Mouse (Mus musculus) ES-Bruce4 (cell line): ENCODE results near the gene Krtcap2. TPM values are rescaled to one million over a fixed set of nuclear protein-coding genes. Genes with fewer than 3 reads are reported as not detected.

Experiments
- H3K27ac ChIP-seq: 2 replicates; pipeline ENCODE4 v1.5.1; 2012; ENCODE audit warnings: low read length, inconsistent platforms; ENCODE audit not compliant: insufficient read depth
- H3K27me3 ChIP-seq: 2 replicates; pipeline ENCODE4 v1.6.1; 2012; ENCODE audit warnings: mild to moderate bottlenecking, low read length, inconsistent platforms; ENCODE audit not compliant: control insufficient read depth, poor library complexity, insufficient read depth, severe bottlenecking
- H3K36me3 ChIP-seq: 2 replicates; pipeline ENCODE4 v1.6.1; 2012; ENCODE audit warnings: inconsistent platforms, mild to moderate bottlenecking, low read length, moderate library complexity; ENCODE audit not compliant: control insufficient read depth, poor library complexity, insufficient read depth, severe bottlenecking
- H3K4me1 ChIP-seq: one replicate; pipeline ENCODE4 v1.8.1; 2011; ENCODE audit warnings: low read length; ENCODE audit not compliant: control insufficient read depth, insufficient read depth
- H3K4me3 ChIP-seq: 2 replicates; pipeline ENCODE4 v1.5.1; 2011; ENCODE audit warnings: low read depth, mild to moderate bottlenecking, low read length
- H3K9ac ChIP-seq: 2 replicates; pipeline ENCODE4 v1.6.1; 2012; ENCODE audit warnings: low read depth, mild to moderate bottlenecking, inconsistent platforms; ENCODE audit not compliant: poor library complexity, severe bottlenecking
- H3K9me3 ChIP-seq: replicated peaks from 2 replicates; pipeline ENCODE4 v1.6.1; 2012; ENCODE audit warnings: mild to moderate bottlenecking, low read length, inconsistent platforms; ENCODE audit not compliant: control insufficient read depth, poor library complexity, insufficient read depth, severe bottlenecking
- CTCF ChIP-seq: IDR thresholded peaks from one replicate; pipeline ENCODE4 v1.8.1; 2011; ENCODE audit warnings: low read depth, low read length
- EP300 ChIP-seq: IDR thresholded peaks from 2 replicates; pipeline ENCODE4 v1.6.1; 2011; ENCODE audit warnings: low read depth, low read length; ENCODE audit not compliant: insufficient read depth
- POLR2A ChIP-seq: IDR thresholded peaks from one replicate; pipeline ENCODE4 v1.8.1; 2011; ENCODE audit warnings: low read length; ENCODE audit not compliant: insufficient read depth
- polyA plus RNA-seq: library from polyadenylated mRNA; stranded (reverse); fragments of >200 nt; gene quantifications from 2 replicates; pipeline ENCODE4 v1.2.4, GENCODE M21; 2011; ENCODE audit warnings: low read depth; ENCODE audit not compliant: missing spikeins, insufficient read depth, insufficient read length

The Krtcap2 gene
- polyA plus RNA-seq, 1 experiment: 163 TPM

DNA sequence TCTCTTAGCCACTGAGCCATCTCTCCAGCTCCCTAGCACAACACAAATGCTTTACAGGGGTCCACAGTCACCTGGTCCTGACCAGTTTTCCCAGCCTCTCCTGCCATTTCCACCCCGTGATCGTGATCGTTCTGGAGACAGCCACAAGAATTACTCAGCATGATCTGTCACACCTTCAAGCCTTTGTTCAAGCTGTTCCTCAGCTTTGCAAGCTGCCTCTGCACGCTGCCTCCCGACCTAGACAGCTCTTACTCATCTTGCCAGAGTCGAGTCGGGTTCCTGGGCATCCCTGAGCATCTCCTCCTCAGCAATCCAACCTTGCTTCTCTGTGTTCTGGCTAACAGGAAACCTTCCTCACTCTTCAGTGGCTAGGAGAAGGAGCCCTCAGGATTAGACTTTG is 13.3 kb downstream of the Krtcap2 start, which contains the start of gene Dpm3:
Gene Dpm3, plus strand, starts transcription at position 283 of the 400 bp plus-strand sequence.
- H3K9me3 ChIP-seq: no peaks in the 10 kb centered on the region
- TF ChIP-seq CTCF: no peak
- TF ChIP-seq POLR2A: no peak
- no peak for TF ChIP-seq EP300

DNA sequence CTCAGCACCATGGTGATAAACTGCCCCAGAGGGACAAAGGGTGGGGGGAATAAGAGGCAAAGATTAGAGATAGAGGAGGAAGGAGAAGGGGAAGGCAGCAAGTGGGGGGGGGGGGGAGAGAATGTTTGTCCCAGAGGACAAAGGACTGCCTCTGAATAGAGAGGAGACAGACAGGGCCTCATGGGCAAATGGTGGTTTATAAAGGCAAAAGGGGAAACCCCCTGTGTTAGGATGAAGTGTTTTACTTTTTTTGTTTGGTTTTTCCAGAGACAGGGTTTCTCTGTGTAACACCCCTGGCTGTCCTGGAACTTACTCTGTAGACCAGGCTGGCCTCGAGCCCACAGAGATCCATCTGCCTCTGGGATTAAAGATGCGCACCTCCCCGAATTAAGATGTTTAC is 14.4 kb downstream of the Krtcap2 start:
- Histone ChIP-seq H3K36me3 (no peaks in the 10 kb centered on the region), H3K9me3 (no peaks in the 10 kb centered on the region), H3K4me1 (peaks cover 2% of the 10 kb centered on the region), H3K4me3 (no peak overlapping the region), H3K9ac (no peak overlapping the region), H3K27me3 (no peaks in the 10 kb centered on the region), H3K27ac (no peak overlapping the region)
- TF ChIP-seq CTCF (no peak), POLR2A (no peak), EP300 (no peak)

More for the DNA sequence above, 13.3 kb downstream of the Krtcap2 start, which contains the start of gene Dpm3:
- no peak within 1 kb of the TSS for H3K27ac ChIP-seq
- H3K9ac ChIP-seq: no peak within 1 kb of the TSS
- H3K36me3 ChIP-seq: no peaks in the 10 kb centered on the region
- H3K4me3 ChIP-seq: no peak within 1 kb of the TSS
- H3K27me3 ChIP-seq: no peaks in the 10 kb centered on the region
- H3K4me1 ChIP-seq: peaks cover 2% of the 10 kb centered on the region

DNA sequence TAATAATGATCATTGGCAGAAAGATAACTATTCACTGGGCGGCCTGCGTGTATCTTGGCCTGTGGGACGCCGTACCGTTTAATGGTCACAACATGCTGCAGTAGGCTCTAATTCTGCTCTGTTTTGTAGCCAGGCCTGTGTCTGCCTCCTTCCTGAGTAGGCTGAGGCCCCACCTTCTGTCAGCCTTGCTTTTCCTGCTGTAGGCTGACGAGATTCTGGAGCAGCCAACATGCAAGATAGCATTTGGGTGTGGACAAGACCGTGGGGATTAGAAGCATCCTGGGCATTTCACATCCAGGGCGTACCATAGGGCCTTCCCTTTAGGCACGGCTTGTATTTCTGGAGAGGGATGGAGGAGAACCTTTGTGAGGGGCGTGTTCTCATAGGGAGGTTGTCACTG is 16.7 kb downstream of the Krtcap2 start:
- H3K27ac ChIP-seq: no peak overlapping the region
- no peaks in the 10 kb centered on the region for H3K27me3 ChIP-seq
- H3K9me3 ChIP-seq: no peaks in the 10 kb centered on the region
- peak overlapping the region; percentile 40; the same call in 1 of the 2 replicates for H3K9ac ChIP-seq
- TF ChIP-seq POLR2A: no peak
- no peak for TF ChIP-seq EP300
- TF ChIP-seq CTCF: no peak
- H3K4me1 ChIP-seq: peaks cover 2% of the 10 kb centered on the region
- H3K4me3 ChIP-seq: no peak overlapping the region
- no peaks in the 10 kb centered on the region for H3K36me3 ChIP-seq

DNA sequence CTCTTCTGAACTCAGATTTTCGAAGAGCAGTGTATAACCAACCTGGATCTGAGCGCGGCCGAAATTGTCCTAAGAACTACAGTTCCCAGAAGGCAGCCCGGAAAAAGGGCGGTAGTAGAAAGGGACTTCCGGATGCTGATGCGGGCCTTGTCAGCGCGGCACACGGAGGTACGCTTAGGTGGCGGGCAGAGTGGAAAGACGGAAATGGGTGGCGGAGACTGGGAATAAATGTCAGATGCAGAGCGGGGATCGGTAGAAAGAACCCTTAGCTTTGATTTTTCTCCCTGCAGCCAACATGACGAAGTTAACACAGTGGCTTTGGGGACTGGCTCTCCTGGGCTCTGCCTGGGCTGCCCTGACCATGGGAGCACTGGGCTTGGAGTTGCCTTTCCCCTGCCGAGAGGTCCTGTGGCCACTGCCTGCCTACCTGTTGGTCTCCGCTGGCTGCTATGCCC is 20.7 kb downstream of the Krtcap2 start:
- H3K4me3 ChIP-seq: peak overlapping the region; percentile 87
- no peaks in the 10 kb centered on the region for H3K9me3 ChIP-seq
- H3K27ac ChIP-seq: no peak overlapping the region
- H3K27me3 ChIP-seq: no peaks in the 10 kb centered on the region
- peaks cover 2% of the 10 kb centered on the region for H3K4me1 ChIP-seq
- H3K9ac ChIP-seq: peak overlapping the region; percentile 31
- TF ChIP-seq POLR2A (peak; percentile 81), CTCF (no peak), EP300 (0 out of 2 replicates have a peak, but pooled peaks have one; percentile 11)
- H3K36me3 ChIP-seq: no peaks in the 10 kb centered on the region

DNA sequence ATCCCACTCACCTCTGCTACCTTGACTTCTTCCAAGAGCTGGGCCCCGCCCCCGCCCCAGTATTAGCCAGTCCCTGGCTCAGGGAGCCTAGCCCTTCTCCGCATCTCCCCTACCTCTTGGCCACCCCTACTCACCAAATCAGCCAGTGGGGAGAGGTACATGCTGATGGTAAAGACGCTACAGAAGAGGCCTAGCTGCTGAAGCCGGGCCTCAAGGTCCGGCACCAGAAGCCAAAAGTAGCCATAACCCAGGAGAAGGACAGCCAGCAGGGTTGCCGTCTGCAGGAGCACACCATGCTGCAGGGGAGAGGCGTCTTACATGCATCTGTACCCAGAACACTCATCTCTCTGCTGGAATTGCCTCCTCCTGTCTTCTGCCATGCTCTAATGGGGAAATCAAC is 23.1 kb downstream of the Krtcap2 start:
- H3K4me3 ChIP-seq: no peak overlapping the region
- H3K4me1 ChIP-seq: peaks cover 3% of the 10 kb centered on the region
- no peak overlapping the region for H3K27ac ChIP-seq
- no peaks in the 10 kb centered on the region for H3K36me3 ChIP-seq
- H3K9ac ChIP-seq: no peak overlapping the region
- no peaks in the 10 kb centered on the region for H3K9me3 ChIP-seq
- TF ChIP-seq EP300 (no peak), POLR2A (no peak), CTCF (no peak)
- no peaks in the 10 kb centered on the region for H3K27me3 ChIP-seq

DNA sequence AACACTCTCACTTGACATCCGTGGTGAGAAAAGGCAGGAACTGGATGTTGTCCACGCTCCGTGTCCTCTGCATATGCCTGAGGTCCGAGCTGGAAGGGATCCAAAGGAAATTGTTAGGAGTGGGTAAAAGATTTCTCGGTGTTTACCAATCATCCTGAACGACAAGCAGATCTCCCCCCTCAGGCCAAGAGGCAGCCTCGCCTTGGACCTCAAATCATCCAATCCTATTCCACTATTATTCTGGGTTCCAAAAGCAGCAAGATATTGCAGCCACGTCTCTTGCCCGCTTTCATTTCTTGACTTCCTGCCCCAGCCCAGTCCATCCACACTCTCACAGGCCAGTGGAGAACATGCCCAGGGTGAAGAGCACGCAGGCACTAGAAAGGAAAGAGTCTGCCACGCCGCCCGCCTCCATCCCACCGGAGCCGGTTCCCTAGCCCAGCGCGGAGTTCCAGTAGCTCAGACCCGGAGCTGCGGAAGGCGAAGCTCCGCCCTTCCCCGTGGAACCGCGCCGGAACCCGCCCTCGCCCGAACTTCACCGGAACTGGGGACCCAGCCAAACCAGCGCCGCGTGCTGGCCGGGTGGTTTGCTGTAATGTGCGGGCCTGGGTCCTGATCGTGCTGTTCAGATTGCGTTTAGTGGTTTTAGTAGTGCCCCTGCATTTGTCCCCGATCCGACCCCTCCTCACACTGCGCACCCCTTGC is 24.4 kb downstream of the Krtcap2 start, which contains the start of gene Slc50a1:
Gene Slc50a1, minus strand, starts transcription at position 520 of the 705 bp plus-strand sequence.
- H3K4me1 ChIP-seq: peaks cover 3% of the 10 kb centered on the region
- no peak within 1 kb of the TSS for H3K27ac ChIP-seq

More for the DNA sequence above, 24.4 kb downstream of the Krtcap2 start, which contains the start of gene Slc50a1:
- TF ChIP-seq EP300 (no peak), CTCF (peak; percentile 22), POLR2A (peak; percentile 64)
- H3K4me3 ChIP-seq: peak within 1 kb of the TSS; percentile 66
- H3K9me3 ChIP-seq: no peaks in the 10 kb centered on the region
- H3K27me3 ChIP-seq: no peaks in the 10 kb centered on the region
- no peaks in the 10 kb centered on the region for H3K36me3 ChIP-seq
- peak within 1 kb of the TSS; percentile 53 for H3K9ac ChIP-seq
